Mouse (Mus musculus) spleen, postnatal 14 days (tissue): ENCODE measurements around the gene Selenop.
"Not testable (repeated sequence)": the region's sequence is repeated elsewhere in the genome, so short reads cannot be mapped to it uniquely, and the experiment has no call there.

Experiments used
- DNase-seq, 2 experiments: peaks; one replicate each; pipeline ENCODE4 v3.0.0; 2021 to 2022; ENCODE audit warnings: low spot score in 2 of 2

Gene Selenop

DNA sequence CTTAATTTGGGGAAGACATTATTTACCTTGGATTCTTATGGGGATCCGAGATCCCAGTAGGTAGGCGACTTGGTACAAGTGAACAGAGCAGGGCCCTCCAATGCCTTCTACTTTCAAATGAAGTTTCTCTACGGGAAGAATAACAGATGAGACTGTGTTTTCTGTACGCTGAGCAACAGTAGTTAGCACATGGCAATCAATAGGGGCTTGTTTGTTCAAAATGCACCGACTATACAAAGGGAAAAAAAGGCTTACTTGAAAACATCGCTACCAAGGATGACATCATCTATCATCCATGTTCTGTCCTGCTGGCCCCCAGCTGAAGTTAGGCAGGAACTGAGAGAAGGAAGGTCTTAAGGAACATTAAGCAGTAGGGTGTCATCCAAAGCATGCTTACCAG is at the start of gene Selenop:
TSS of gene Selenop (plus strand) at position 301 of the 400 bp plus-strand sequence.
- no peak for DNase-seq

DNA sequence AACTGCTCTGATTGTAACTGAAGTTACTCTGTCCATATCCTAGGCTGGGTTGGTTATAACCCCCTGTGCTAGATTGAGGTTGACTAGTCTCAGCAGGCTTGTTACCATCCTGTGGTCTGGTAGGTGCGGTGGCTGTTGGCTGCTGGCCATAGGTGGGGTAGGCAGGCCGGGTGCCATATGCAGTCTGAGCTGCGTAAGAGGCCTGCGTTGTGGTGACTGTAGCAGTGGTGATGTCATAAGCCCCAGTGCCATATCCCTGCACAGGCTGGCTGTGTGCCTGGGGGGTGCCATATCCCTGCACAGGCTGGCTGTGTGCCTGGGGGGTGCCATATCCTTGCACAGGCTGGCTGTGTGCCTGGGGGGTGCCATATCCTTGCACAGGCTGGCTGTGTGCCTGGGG is 49.7 kb upstream of the Selenop start:
- not testable (repeated sequence) for DNase-seq

- no peak for DNase-seq
These were observed 45.4 kb upstream of the Selenop start for GRCm38 (mm10) chr15:3222803-3223437.

GRCm38 (mm10) chr15:3226573-3226972 is 41.8 kb upstream of the Selenop start:
- DNase-seq: no peak

- DNase-seq: no peak
These were observed 40.2 kb upstream of the Selenop start for GRCm38 (mm10) chr15:3228185-3228584.

- no peak for DNase-seq
These were observed 39.4 kb upstream of the Selenop start for GRCm38 (mm10) chr15:3228990-3229389.

GRCm38 (mm10) chr15:3231004-3231403 is 37.3 kb upstream of the Selenop start:
- DNase-seq: no peak

DNA sequence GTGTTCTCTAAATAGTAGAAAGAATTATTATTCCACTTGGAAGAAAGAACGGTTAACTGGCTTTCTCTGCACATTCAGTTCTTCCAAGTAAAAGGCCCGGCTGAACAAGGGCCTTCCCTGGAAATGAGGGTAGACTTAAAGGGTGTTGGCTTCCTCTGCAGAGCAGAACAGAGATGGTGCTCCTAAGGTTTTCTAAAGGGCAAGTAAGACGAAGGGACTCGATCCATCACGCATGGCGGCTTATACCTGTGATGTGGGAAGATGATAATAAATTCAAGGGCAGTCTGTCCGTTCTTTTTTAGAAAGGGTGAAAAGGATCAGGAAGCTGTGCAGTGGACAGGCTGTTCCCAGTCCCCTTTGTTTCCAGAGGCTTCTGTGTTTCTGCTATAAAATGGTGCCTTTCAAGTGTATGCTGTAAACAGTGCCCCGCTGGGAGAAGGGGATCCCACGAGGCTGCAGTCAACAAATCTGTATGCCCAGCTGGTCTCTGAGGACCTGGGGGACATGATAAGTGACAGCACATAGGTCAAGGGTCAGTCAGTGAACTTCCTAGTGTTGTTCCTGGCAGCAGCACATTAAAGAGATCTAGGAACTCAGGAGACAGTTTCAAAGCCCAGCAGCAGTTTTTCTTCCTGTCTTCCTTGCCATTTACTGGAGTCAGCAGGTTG is 36.0 kb upstream of the Selenop start:
- DNase-seq: no peak

DNA sequence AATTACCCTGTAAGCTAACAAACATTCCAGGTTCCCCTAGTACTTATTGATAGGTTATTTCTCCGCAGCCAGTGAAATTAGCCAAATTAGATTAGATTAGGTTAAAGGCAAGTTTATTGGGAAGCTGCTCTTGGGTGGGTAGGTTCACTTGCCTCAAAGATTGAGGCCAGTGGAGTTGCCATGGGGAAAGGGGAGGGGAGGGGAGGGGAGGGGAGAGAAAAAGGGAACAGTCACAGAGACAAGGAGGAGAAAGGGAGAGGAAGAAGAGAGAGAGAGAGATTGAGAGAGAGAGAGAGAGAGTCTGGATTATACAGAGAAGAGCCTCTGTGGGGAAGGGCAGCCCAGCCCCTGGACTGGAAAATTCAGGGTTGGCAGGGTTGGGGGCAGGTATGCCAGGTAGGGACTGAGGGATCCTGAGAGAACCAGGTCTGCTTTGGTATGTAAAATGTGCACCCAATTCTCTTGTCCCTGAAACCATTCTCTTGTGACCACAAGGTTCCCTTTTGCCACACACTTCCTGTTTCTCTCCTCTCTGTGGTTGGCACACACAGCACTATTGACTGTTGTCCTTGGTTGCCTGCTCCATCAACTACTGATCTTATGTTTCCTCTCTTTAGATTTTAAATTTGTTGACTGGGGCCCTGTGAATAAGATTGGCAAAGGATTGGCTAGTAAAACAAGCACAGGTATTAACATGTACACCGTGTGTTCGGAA is 34.4 kb upstream of the Selenop start:
- DNase-seq: no peak

GRCm38 (mm10) chr15:3236338-3236737 is 32.0 kb upstream of the Selenop start:
- no peak for DNase-seq

GRCm38 (mm10) chr15:3237963-3238362 is 30.4 kb upstream of the Selenop start:
- DNase-seq: no peak

DNA sequence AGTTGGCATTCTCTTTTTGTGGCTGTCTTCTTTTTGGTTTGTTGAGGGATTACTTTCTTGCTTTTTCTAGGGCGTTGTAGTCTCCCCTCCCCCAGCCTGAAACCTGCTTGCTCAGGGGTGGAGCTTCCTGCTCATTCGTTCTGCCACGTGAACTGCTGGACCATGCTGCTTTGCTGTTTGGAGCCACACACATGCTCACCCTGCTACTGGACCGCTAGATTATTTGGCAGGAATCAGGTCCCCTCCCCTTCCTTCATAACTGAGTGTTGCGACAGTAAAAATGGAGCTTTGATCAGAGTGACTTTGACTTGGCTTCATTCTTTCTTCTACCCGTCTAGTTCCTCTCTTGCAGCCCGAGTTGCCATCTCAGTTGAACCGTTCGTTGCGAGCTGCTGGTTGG is 23.3 kb upstream of the Selenop start:
- DNase-seq: not testable (repeated sequence)

DNA sequence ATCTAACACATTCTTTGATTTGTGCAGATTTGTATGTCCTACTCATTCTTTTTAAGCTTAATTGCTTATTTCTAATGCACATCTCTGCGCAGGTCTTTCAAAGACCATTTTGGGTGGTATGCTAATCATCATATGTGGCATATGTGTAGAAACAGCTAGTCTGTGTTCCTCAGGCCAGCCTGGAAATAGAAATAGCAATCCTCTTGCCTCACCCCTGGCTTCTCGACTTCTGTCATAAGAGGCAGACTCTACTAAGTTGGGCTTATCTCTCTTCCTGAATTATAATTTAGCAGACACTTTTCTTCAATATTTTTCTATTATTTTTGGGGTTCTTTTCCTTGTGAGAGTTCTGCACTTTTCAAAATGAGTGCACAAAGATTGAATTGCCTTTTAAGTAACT is 17.7 kb upstream of the Selenop start:
- DNase-seq: no peak

DNA sequence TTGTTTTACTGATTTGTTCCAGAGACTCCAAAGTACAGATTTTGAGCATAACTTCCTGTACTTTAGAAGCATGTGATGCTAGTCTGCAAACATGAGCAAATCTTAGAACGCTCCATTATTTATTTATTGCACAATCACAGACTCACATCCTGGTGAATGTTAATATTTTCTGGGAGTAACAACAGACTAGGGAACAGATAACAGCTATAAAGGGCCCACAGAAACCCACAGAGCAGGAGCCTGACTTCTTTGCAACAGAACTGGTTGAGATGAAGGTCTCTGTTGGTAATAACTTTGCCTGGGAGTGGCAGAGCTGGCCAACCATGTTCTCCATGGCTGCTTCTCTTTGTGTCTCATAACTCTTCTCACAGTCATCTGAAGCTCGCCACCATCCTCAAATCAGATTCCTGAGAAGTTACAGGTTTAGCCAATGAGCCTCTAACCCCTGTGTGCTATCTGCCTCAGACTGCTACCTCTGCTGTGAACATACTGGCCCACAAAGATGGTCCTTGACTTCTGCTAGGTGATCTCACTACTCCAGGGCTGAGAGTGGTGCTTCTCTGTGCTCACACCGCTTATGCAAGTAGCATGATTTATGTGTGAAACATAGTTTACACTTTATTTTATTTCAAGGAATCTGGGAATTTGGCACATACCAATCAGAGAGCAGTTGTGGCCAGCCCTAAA is 17.2 kb upstream of the Selenop start:
- DNase-seq: no peak

- no peak for DNase-seq
These were observed 16.7 kb upstream of the Selenop start for GRCm38 (mm10) chr15:3251718-3252067.

- no peak for DNase-seq
These were observed 9.3 kb upstream of the Selenop start for GRCm38 (mm10) chr15:3259025-3259424.

DNA sequence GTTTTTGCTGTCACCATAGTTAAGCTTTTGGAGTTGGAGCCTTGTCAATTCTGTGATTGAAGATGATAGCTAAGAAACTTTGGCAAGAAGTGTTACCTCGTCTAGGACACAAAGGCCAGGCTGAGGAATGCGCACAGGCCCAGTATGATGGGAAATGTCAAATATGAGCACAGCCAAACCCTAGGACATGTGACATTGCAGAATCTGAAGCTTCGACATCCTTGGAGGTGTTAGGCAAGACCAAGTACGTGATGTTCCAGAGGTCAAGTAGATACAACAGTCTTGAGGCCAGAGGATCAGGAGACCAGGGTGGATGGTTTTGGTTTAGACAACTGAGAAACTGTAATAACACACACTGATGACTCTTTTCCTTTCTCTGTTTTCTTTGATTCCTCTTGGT is 8.0 kb upstream of the Selenop start:
- DNase-seq: no peak

DNA sequence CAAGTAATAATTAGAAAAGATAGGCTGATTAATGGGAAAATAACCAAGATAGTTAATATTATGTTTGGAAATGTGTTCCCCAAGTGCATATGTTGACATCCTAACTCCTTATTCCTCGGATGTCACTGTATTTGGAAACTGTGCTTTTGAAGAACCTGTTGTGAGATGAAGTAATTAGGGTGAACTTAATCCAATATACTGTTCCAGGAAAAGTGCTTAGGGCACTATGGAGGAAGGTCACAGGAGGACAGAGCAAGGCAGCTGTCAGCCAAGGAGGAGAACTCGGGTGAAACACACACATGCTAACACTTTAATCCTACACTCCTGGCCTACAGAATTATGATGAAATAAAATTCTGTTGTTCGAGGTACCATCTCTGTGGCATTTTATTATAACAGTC is 5.5 kb upstream of the Selenop start:
- DNase-seq: no peak

DNA sequence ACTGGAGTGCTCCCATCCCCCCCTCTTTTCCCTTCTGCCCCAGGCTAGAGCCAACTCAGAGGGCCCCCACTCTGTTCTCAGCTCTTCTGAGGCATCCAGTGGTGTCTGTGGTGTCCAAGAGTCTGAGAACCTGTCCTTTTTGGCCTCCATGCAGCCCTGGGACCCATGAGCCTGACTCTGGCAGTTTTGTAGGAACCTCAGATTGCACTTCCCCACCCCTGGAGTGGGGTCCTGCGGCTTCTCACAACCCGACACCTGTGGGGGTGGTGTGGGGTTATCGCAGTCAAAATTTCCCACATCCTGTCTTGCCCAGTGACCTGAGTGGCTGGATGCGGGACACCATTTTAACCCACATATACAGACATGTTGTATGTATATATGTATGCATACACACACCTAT is 4.1 kb upstream of the Selenop start:
- DNase-seq: no peak

DNA sequence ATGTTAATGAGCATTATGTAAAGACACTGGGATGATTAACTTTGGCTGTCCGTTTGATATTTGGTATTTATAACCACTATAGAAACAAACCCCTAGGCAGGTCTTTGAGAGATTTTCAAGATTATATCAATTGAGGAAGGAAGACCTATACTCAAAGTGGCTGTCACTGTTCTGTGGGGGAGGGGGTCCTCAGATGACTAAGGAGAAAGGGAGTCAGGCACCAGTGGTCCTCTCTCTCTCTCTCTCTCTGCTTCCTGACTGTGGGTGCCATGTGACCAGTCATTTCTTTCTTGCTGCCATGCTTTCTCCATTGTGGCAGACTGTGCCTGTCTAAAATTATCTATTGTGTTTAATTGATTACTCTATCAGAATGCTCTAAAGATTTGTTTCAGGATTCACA is 3.5 kb upstream of the Selenop start:
- DNase-seq: no peak

DNA sequence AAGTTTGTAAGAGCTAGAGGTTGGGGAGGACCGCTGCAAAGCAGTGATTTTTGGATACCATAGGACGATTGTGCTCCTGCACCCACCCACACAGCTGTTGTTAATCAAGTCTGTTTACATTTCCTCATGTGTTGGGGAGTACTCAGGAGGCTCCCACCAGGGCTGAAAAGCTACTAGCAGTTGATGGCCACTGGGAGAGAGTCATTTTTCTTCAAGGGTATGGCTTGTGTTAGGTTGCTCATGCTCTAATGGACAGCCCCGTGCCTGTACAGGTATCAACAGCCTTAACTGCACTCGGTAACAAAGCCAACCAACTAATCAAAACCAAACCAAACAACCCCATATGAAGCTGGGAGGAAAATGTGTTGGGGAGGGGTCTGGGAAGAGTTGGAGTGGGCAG is 1.1 kb downstream of the Selenop start:
- no peak for DNase-seq

- DNase-seq: no peak
These were observed 1.8 kb downstream of the Selenop start for GRCm38 (mm10) chr15:3269996-3270645.
